Comparison of ENCODE assay signal across 17 mouse cellular contexts in the genomic region with DNA sequence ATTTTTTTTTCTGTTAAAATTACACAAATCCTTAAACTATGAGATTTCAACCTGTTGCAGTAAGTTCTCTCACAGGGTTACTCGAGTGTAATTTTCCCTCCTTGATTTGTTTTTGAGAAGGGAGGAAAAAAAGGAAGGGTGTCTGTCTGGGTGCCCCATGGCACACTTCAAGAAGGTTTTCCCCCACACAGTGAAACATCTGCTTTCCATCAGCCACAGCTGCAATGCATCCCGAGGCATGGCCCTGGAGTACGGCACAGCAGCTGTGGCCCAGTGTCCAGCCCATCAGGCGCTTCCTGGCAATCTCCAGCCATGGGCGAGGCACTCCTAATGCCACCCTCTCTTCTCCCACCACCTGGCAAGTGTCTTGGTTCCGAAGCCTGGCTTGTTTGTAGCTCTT.
A peak's percentile ranks its signal among the peaks of the same experiment; 100 is the strongest.
DNase-seq lines count a peak whose midpoint lies in the region; ATAC-seq and TF ChIP-seq lines count a peak whose summit lies in the region.
"Had no signal": no experiment of that assay in that cellular context is flagged by ENCODE, and none has a peak within 500 bp of the region (broad histone marks: within the 10 kb centered on the region; RNA-seq: fewer than 3 reads in every experiment).

No protein-coding gene starts in this region.

- H3K4me1 ChIP-seq in forebrain, embryonic 10.5 days: peaks cover 14% of the 10 kb centered on the region
- no peaks in the 10 kb centered on the region for H3K4me1 ChIP-seq in forebrain, embryonic 16.5 days (replicated peaks; ENCODE audit: control insufficient read depth, insufficient read depth, low read length)
- H3K4me1 ChIP-seq in liver, postnatal 0 days (ENCODE audit: insufficient read depth): no peaks in the 10 kb centered on the region
- H3K4me1 ChIP-seq: forebrain, embryonic 15.5 days had no signal

- no peak overlapping the region for H3K4me2 ChIP-seq in forebrain, embryonic 16.5 days (ENCODE audit: low read length)
- H3K4me2 ChIP-seq in liver, postnatal 0 days (ENCODE audit: low read depth, low read length): no peak overlapping the region
- H3K4me2 ChIP-seq: embryonic facial prominence, embryonic 15.5 days; forebrain, embryonic 15.5 days had no signal

- peak; percentile 31 for DNase-seq in forebrain, embryonic 10.5 days (ENCODE audit: extremely low spot score, low spot score)
- DNase-seq in lung, postnatal 10 days: peak; percentile 34
- no peak for DNase-seq in lung, postnatal 36 days
- DNase-seq in embryo, embryonic 9.5 days (ENCODE audit: extremely low spot score): peak; percentile 58
- DNase-seq in mesoderm, embryonic 11.5 days (ENCODE audit: low read depth, low spot score): peak; percentile 63
- no peak for DNase-seq in adrenal gland, postnatal 25 days
- DNase-seq in liver, postnatal 0 days: no peak
- DNase-seq: adrenal gland, adult 8-10 months; cerebellum, adult 9-10 months; heart, adult 2 months; kidney, postnatal 36 days; layer of hippocampus, postnatal 36 days; right cerebral cortex, postnatal 14 days; thymus, adult 2 months had no signal

- WGBS in forebrain, embryonic 10.5 days: 56% methylated on average over 6 of the region's 6 CpGs
- WGBS in forebrain, embryonic 16.5 days: 65% methylated on average over 6 of the region's 6 CpGs
- WGBS in liver, postnatal 0 days (ENCODE audit: insufficient replicate concordance): 62% methylated on average over 6 of the region's 6 CpGs

- TF ChIP-seq CTCF in liver, postnatal 0 days (IDR thresholded peaks at IDR 0.05; ENCODE audit: low read depth): no peak

- no peaks in the 10 kb centered on the region for H3K27me3 ChIP-seq in forebrain, embryonic 10.5 days (ENCODE audit: poor library complexity, severe bottlenecking)
- H3K27me3 ChIP-seq in forebrain, embryonic 16.5 days (replicated peaks; ENCODE audit: control insufficient read depth, insufficient read depth, low read length): no peaks in the 10 kb centered on the region
- no peaks in the 10 kb centered on the region for H3K27me3 ChIP-seq in liver, postnatal 0 days (ENCODE audit: insufficient read depth, low read length)
- H3K27me3 ChIP-seq: forebrain, embryonic 15.5 days had no signal

- H3K36me3 ChIP-seq in forebrain, embryonic 10.5 days (replicated peaks): no peaks in the 10 kb centered on the region
- H3K36me3 ChIP-seq in forebrain, embryonic 16.5 days (ENCODE audit: control insufficient read depth, insufficient read depth): no peaks in the 10 kb centered on the region
- H3K36me3 ChIP-seq in liver, postnatal 0 days (replicated peaks; ENCODE audit: insufficient read depth, low read length): no peaks in the 10 kb centered on the region
- H3K36me3 ChIP-seq: embryonic facial prominence, embryonic 15.5 days; forebrain, embryonic 15.5 days had no signal

- no peak for ATAC-seq in forebrain, embryonic 16.5 days
- no peak for ATAC-seq in liver, postnatal 0 days
- ATAC-seq: forebrain, embryonic 15.5 days had no signal

- no peak for TF ChIP-seq EP300 in liver, postnatal 0 days (IDR thresholded peaks at IDR 0.05; ENCODE audit: low read depth)

- H3K4me3 ChIP-seq in forebrain, embryonic 10.5 days: no peak overlapping the region
- H3K4me3 ChIP-seq in forebrain, embryonic 16.5 days (replicated peaks; ENCODE audit: low read length): no peak overlapping the region
- no peak overlapping the region for H3K4me3 ChIP-seq in liver, postnatal 0 days (ENCODE audit: low read depth, low read length)
- H3K4me3 ChIP-seq: embryonic facial prominence, embryonic 15.5 days; forebrain, embryonic 15.5 days; heart, adult 2 months had no signal

- no peak overlapping the region for H3K9ac ChIP-seq in forebrain, embryonic 16.5 days (replicated peaks; ENCODE audit: low read depth, low read length)
- H3K9ac ChIP-seq in liver, postnatal 0 days (replicated peaks): no peak overlapping the region
- H3K9ac ChIP-seq: embryonic facial prominence, embryonic 15.5 days; forebrain, embryonic 15.5 days had no signal

- peak overlapping the region; percentile 74 for H3K27ac ChIP-seq in forebrain, embryonic 10.5 days
- no peak overlapping the region for H3K27ac ChIP-seq in forebrain, embryonic 16.5 days (ENCODE audit: low read length)
- no peak overlapping the region for H3K27ac ChIP-seq in liver, postnatal 0 days (ENCODE audit: low read depth)
- H3K27ac ChIP-seq: embryonic facial prominence, embryonic 15.5 days; forebrain, embryonic 15.5 days; heart, adult 2 months had no signal

- no peaks in the 10 kb centered on the region for H3K9me3 ChIP-seq in forebrain, embryonic 10.5 days
- H3K9me3 ChIP-seq in forebrain, embryonic 16.5 days (ENCODE audit: control insufficient read depth, low read length): no peaks in the 10 kb centered on the region
- no peaks in the 10 kb centered on the region for H3K9me3 ChIP-seq in liver, postnatal 0 days (ENCODE audit: low read length)
- H3K9me3 ChIP-seq: embryonic facial prominence, embryonic 15.5 days; forebrain, embryonic 15.5 days had no signal

Comparison
In these comparisons a context has a peak if more than half of its experiments do, and no peak if none do; other contexts are left out.
1. DNase-seq: peak in forebrain, embryonic 10.5 days (single experiment), lung, postnatal 10 days (single experiment), embryo, embryonic 9.5 days (single experiment) and mesoderm, embryonic 11.5 days (single experiment); none in lung, postnatal 36 days (single experiment), adrenal gland, postnatal 25 days (single experiment) and liver, postnatal 0 days (single experiment).